Mouse (Mus musculus) right cerebral cortex, postnatal 14 days (tissue): Measurements from ENCODE around the gene Pimreg.

Experiments used
- DNase-seq: peaks from one replicate; pipeline ENCODE4 v3.0.0; 2022

Pimreg gene

GRCm38 (mm10) chr11:72041768-72042607, at the start of gene Pimreg:
Pimreg (plus strand) TSS chr11:72042032.
- DNase-seq: peak; percentile 88

DNA sequence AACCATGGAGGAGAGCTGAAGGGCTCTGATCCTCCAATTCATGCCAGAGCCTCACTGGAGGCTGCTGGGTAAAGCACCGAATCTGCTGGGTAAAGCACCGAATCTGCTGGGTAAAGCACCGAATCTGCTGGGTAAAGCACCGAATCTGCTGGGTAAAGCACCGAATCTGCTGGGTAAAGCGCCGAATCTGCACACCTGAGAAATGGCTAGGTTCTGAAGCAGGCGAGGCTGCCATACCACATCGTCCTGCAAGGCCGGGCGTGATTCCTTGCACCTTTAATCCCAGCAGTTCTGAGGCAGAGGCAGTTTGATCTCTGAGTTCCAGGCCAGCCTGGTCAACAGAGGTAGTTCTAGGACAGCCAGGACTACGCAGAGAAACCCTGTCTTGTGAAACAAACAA, 49.4 kb upstream of the Pimreg start:
- no peak for DNase-seq

DNA sequence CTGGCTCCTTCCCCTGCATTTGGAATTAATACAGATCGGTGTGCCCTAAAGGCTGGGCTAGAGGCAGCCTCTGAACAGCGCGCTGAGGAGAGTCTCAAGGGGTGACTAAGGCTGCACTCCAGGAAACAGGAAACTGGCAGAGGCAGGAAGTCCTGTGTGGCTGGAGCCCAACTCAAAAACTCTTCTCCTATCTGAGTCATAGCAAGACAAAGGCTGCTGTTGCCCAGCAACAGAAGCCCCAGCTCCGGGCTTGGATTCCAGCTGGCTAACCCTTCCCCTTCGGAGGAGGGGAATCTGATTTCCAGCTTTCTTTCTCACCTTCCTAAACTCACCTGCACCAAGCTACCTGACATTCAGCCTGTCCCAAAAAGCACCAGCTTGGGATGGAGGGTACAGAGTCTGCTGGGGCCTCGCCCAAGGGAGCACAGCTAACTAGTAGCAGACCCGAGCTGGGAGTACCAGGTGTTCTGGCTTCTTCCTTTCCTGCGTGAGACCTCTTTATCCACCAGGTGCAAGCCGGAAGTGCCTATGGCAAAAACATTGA, 45.8 kb upstream of the Pimreg start:
- DNase-seq: peak; percentile 43

- DNase-seq: no peak
Observed at GRCm38 (mm10) chr11:71996805-71997204, 45.0 kb upstream of the Pimreg start.

DNA sequence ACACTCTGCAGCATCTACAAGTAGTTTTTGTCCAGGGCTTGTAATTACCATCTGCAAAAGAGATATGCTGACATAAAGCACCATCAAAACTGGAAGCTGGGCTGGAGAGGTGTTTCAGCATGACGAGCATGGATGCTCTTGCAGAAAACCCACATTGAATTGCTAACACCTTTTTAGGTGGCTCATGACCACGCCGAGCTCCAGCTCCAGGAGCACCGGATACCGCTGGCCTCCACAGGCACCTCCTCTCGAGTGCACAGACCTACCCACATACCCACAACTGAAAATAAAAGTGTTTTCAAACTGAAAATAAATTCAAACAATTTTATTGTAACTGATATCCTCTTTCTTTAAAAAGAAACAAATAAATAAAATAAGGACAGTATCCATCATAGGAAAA, 41.6 kb upstream of the Pimreg start:
- no peak for DNase-seq

DNA sequence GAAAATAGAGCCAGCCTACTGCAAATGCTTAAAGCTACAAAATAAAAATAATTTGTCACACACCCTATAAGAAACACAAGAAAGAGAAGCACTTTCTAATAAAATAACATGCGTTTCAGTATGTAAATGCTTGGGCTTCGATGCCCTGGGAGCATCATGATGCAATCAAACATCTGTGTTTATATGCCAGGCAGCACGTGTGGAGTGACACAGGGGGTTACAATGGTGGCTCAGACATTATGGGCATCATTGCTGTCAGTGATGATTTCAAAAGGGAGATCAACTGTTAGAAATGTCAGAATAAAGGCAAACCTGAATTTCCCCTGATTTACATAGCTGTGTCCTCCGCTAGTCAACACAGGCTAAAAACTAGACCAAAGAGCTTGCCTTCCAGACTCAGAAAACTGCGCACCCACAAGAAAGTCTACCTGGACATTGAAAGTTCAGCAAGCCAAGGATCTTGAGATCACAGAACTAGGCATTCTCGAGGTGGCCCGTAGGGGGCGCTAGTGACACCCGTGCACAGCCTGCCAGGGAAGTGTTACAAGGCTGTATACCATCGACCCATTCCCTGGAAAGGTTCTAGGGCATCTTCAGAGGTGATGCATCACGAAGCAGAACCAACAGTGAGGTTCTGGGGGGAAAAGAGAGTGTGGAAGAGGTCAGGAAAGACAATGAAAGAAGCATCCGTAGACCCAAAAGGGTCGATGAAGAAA, 39.5 kb upstream of the Pimreg start:
- DNase-seq: no peak

DNA sequence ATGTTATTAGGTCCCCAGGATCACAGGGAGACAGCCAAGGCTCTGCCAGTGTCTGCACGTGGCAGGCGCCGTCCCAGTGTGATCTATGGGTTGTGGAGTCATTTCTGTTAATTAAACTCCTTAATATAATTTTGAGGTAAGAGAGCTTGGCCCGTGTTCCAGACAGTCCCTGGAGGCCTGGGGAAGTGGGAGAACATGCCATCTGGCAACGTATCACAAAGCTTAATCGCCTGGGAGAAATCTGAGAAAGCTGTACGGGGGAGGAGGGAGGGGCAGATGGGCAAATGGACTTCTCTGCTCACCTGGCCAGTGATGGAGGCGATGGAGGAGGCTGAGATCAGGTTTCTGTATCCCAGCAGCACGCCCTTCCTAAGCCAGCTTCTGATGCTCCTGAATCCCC, 38.7 kb upstream of the Pimreg start:
- DNase-seq: no peak

GRCm38 (mm10) chr11:72005547-72005946, 36.3 kb upstream of the Pimreg start:
- DNase-seq: no peak

DNA sequence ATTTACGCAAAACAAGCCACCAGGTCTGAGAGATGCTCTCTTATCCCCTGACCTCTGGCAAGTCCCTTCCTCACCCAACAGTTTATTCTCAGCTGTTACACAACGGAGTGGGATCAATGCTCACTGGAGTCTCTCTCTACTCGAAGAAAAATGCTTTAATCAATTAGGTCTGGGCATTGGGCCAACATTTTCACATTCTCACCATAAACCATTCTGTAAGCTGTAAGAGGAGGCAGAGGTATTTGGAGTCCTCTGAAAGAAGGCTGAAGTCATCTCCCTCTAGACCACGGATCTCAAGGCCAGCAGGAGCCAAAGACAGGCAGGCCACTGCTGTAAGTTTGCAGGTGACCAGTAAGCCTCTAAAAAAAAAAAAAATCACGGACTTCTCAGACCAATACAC, 31.5 kb upstream of the Pimreg start:
- DNase-seq: no peak

- DNase-seq: no peak
Observed at GRCm38 (mm10) chr11:72010940-72011722, 30.7 kb upstream of the Pimreg start.

DNA sequence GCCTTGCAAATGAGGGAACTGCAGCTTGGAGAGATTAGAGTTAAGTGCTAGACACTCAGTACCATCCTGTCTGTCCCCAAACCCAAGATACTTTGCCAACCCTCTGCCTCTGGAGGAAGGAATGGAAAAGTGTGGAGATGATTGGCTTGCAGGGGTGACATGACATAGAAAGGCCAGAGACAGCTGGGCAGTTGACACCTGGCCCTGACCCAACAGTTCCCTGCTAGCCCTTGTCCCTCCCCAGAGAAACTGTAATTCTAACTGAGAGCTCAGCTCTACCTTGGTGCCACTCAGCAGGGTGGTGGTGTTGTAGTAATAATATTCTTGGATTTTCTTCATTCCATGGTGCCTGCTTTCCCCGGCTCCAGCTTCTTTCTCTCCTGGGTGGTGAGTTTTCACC, 29.9 kb upstream of the Pimreg start:
- no peak for DNase-seq

- no peak for DNase-seq
Observed at GRCm38 (mm10) chr11:72014674-72015073, 27.2 kb upstream of the Pimreg start.

DNA sequence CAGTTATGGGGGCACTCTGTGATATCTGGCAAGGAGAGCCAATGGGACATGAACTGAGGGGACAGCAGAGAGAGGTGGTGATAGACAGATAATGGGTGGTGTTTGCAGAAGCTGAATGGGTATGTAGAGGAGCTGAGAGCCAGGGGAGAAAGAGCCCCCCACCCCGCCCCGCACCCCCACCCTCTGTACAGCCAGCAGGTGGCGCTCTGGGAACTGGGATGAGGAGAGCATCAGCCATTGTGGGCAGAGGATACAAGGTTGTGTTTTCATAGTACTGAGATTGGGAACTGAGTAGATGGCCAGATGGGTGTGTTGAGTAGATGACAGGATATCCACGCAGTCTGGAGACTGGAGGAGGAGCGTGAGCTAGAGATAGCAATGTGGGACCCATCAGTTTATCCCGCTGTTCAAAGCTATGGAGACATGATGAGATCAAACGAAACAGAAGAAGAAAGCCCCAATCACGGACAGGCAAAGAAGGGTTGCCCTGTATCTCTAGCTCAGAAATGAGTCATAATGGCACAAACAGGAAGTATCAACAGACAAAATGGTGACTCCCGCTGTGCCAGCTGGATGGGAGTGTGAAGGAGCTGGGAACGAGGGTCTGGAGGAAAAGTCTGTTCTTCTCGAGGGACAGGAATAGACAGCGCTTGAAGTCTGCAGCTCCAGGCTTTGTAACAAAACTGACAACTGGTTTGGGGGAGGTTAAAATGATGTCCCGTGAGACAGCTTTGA, 25.1 kb upstream of the Pimreg start:
- no peak for DNase-seq

- DNase-seq: no peak
Observed at GRCm38 (mm10) chr11:72017253-72017601, 24.6 kb upstream of the Pimreg start.

DNA sequence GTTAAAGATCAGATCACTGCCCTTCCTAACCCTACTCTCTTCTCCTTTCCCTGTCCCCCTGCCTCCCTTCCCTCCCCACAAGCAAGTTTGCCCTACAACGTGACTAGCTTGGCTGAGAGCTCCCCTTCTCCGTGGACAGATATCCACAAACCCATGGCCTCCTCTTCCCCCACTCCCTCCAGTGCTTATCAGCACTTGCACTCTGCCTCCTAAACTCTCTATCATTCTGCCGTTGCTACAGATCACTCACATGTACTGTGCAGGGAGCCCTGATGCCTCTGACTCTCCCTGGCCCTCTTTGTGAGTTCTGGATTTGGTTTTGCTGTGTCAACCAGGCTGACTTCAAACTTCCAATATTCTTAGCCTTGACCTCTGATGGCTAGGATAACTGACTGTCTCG, 20.8 kb upstream of the Pimreg start:
- no peak for DNase-seq

DNA sequence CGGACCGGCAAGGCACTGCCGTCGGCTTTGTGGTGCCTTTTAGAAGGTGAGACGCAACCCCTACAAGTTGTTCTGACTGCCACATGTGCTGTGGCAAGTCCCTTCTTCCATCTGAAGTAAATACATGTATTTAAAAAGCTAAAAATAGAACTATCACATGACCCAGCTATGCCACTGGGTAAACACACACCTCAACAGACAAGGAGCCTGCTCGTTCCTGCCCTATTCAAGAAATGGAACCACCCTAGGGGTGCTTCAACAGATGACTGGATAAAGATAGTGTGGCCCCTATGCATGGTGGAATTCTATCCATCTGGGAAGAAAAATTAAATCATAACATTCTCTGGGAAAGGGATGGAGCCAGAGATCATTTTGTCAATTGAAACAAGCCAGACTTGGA, 19.0 kb upstream of the Pimreg start:
- DNase-seq: no peak

GRCm38 (mm10) chr11:72023581-72023980, 18.3 kb upstream of the Pimreg start:
- DNase-seq: peak; percentile 42

- DNase-seq: peak; percentile 53
Observed at GRCm38 (mm10) chr11:72024193-72024781, 17.5 kb upstream of the Pimreg start.

GRCm38 (mm10) chr11:72025843-72026242, 16.0 kb upstream of the Pimreg start:
- no peak for DNase-seq

- DNase-seq: no peak
Observed at GRCm38 (mm10) chr11:72026516-72026915, 15.3 kb upstream of the Pimreg start.

DNA sequence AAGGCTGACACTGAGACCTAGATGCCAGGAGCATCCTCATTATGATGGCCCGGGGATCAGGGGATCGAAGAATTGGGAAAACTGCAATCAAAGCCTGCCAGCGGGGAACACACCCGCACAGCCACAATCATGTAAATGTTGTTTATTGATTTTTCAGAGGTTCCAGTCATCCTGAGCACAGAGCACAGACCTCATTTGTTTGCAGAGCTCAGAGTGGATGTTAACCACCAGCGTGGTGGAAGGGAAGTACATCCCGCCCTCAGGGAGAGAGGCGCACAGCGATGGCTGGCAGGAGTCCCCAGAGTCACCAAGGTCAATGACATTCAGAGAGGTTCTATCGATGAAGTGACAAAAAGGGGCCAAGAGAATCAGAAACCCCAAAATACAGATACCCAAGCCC, 14.0 kb upstream of the Pimreg start:
- DNase-seq: no peak

- DNase-seq: peak; percentile 74
Observed at GRCm38 (mm10) chr11:72029143-72029542, 12.7 kb upstream of the Pimreg start.
